Mouse (Mus musculus) liver, embryonic 14.5 days (tissue): ENCODE data around the gene Lsm7.

Source experiments
- CTCF ChIP-seq: IDR thresholded peaks from 2 replicates; pipeline ENCODE4 v1.5.1; 2016; ENCODE audit warnings: antibody characterized with exemption, low read depth, control low read depth
- EP300 ChIP-seq: IDR thresholded peaks from 2 replicates; pipeline ENCODE4 v1.6.1; 2016; ENCODE audit warnings: antibody characterized with exemption, low read depth

DNA sequence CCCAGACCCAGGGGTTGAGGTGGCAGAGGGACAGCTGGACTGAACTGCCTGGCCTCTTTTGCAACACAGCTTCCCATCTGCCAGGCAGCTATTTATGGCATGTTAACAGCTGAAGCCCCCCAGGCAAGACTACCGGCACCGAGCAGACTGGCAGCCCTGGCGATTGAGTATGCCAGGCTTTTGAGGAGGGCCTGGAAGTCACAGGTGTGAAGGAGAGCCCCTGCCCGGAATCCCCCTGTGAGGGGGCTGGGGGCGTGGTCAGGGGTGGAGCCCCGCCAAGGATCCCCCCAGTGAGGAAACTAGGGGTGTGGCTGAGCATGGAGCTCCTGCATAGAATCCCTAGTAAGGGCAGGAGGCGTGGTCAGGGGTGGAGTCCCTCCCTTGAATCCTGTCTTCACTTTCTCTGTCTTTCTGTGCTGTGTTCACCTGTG is 18.0 kb downstream of the Lsm7 start:
- TF ChIP-seq CTCF = no peak
- no peak for TF ChIP-seq EP300
